Mouse (Mus musculus) cerebellum, adult 11 months (tissue): ENCODE data around the gene Pxdn.

Experiments
- DNase-seq: peaks from one replicate; pipeline ENCODE4 v3.0.0; 2022

Pxdn gene

GRCm38 (mm10) chr12:29954464-29954863 lies 17.1 kb downstream of the Pxdn start:
- no peak for DNase-seq

- no peak for DNase-seq
Observed at GRCm38 (mm10) chr12:29956969-29957368, 19.6 kb downstream of the Pxdn start.

GRCm38 (mm10) chr12:29958637-29959036 lies 21.2 kb downstream of the Pxdn start:
- DNase-seq = no peak

- DNase-seq = no peak
Observed at GRCm38 (mm10) chr12:29961041-29961440, 23.6 kb downstream of the Pxdn start.

GRCm38 (mm10) chr12:29965016-29965415 lies 27.6 kb downstream of the Pxdn start:
- DNase-seq = no peak

GRCm38 (mm10) chr12:29971795-29972464 lies 34.5 kb downstream of the Pxdn start:
- DNase-seq = no peak

- DNase-seq = no peak
Observed at GRCm38 (mm10) chr12:29972533-29972932, 35.1 kb downstream of the Pxdn start.

- no peak for DNase-seq
Observed at GRCm38 (mm10) chr12:29980076-29980475, 42.7 kb downstream of the Pxdn start.

GRCm38 (mm10) chr12:29981722-29982293 lies 44.4 kb downstream of the Pxdn start:
- DNase-seq = no peak

- DNase-seq = no peak
Observed at GRCm38 (mm10) chr12:29983190-29983589, 45.8 kb downstream of the Pxdn start.

GRCm38 (mm10) chr12:29985126-29985525 lies 47.7 kb downstream of the Pxdn start:
- no peak for DNase-seq

- no peak for DNase-seq
Observed at GRCm38 (mm10) chr12:29986241-29986640, 48.8 kb downstream of the Pxdn start.

- DNase-seq = no peak
Observed at GRCm38 (mm10) chr12:29998895-29999294, 61.5 kb downstream of the Pxdn start.

- no peak for DNase-seq
Observed at GRCm38 (mm10) chr12:30001951-30002350, 64.5 kb downstream of the Pxdn start.

GRCm38 (mm10) chr12:30003680-30004364 lies 66.4 kb downstream of the Pxdn start:
- DNase-seq = no peak

- DNase-seq = no peak
Observed at GRCm38 (mm10) chr12:30004365-30004723, 66.9 kb downstream of the Pxdn start.

GRCm38 (mm10) chr12:30006586-30006985 lies 69.2 kb downstream of the Pxdn start:
- DNase-seq = no peak

GRCm38 (mm10) chr12:30008741-30009140 lies 71.3 kb downstream of the Pxdn start:
- no peak for DNase-seq

- no peak for DNase-seq
Observed at GRCm38 (mm10) chr12:30015501-30015900, 78.1 kb downstream of the Pxdn start.

- no peak for DNase-seq
Observed at GRCm38 (mm10) chr12:30017131-30017530, 79.7 kb downstream of the Pxdn start.

GRCm38 (mm10) chr12:30020447-30020846 lies 83.0 kb downstream of the Pxdn start:
- DNase-seq = no peak

- DNase-seq = no peak
Observed at GRCm38 (mm10) chr12:30023491-30023890, 86.1 kb downstream of the Pxdn start.

- no peak for DNase-seq
Observed at GRCm38 (mm10) chr12:30024264-30024825, 86.9 kb downstream of the Pxdn start.

GRCm38 (mm10) chr12:30027721-30028340 lies 90.4 kb downstream of the Pxdn start:
- no peak for DNase-seq
